Mouse (Mus musculus) CH12.LX (cell line): ENCODE results near the gene Igsf23.
A peak's percentile ranks its signal among the peaks of the same experiment; 100 is the strongest.

Experiments used
- CTCF ChIP-seq, 2 experiments: IDR thresholded peaks in 1 of 2; conservative IDR thresholded peaks in 1 of 2; 2 replicates each; pipeline ENCODE4 v1.5.1; 2011 to 2012; ENCODE audit warnings: low read depth in 2 of 2, low read length in 2 of 2, improper control_type of control experiment in 1 of 2, inconsistent platforms in 1 of 2, mild to moderate bottlenecking in 1 of 2, moderate library complexity in 1 of 2
- ETS1 ChIP-seq: conservative IDR thresholded peaks from 2 replicates; pipeline ENCODE4 v1.6.1; 2012; ENCODE audit warnings: low read depth, mild to moderate bottlenecking, inconsistent platforms, low read length, improper control_type of control experiment, moderate library complexity
- HCFC1 ChIP-seq: IDR thresholded peaks from 2 replicates; pipeline ENCODE4 v1.6.1; 2012; ENCODE audit warnings: low read depth, mild to moderate bottlenecking, inconsistent platforms, low read length, improper control_type of control experiment
- MAX ChIP-seq: IDR thresholded peaks from 2 replicates; pipeline ENCODE4 v1.6.1; 2011; ENCODE audit warnings: low read length, improper control_type of control experiment
- MXI1 ChIP-seq: IDR thresholded peaks from 2 replicates; pipeline ENCODE4 v1.6.1; 2011; ENCODE audit warnings: mild to moderate bottlenecking, low read depth, low read length, improper control_type of control experiment
- POLR2A ChIP-seq: IDR thresholded peaks from 2 replicates; pipeline ENCODE4 v1.6.1; 2011; ENCODE audit warnings: low read depth, mild to moderate bottlenecking, improper control_type of control experiment, low read length
- TBP ChIP-seq: conservative IDR thresholded peaks from 2 replicates; pipeline ENCODE4 v1.6.1; 2011; ENCODE audit warnings: low read depth, low read length, improper control_type of control experiment
- TCF12 ChIP-seq: IDR thresholded peaks from 2 replicates; pipeline ENCODE4 v1.6.1; 2014; ENCODE audit warnings: low read depth, mild to moderate bottlenecking, inconsistent platforms, low read length, improper control_type of control experiment
- ZC3H11A ChIP-seq: IDR thresholded peaks from 2 replicates; pipeline ENCODE4 v1.6.1; 2012; ENCODE audit warnings: low read depth, mild to moderate bottlenecking, inconsistent platforms, low read length, improper control_type of control experiment

DNA sequence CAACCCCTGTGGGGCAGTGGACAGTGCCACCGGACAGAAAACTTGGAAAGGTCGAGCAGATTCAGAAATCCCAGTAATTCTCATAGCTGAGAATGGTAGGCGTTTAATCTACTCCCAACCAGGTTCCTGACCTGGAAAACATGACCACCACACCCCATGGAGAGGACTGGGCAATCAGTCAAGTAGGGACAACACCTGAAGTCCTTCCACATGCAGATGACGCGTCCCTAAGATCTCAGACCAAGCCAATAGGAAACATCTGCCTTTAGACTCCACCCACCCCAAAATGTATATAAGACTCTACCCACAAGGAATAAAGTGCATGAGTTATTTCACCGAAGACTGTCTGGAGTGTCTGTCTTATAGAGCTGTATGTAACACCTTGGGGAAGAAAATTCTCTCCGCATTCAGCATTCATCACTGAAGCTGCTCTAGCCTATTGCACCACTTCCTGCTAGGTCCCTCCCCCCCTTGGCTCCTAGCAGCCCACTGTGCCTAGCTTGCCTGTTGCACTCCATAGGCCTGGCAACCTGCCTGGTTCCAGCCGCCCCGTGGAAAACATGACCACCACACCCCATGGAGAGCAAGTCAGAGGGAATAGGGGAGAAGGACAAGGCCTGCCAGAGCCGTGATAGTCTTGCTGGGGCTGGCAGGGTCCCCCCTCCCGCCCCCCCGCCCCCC lies 10.9 kb downstream of the Igsf23 start:
- no peak for TF ChIP-seq CTCF (conservative IDR thresholded peaks at IDR 0.05 in 1 of 2, IDR thresholded peaks at IDR 0.05 in 1 of 2; ENCODE audit: low read depth in 2 of 2, low read length in 2 of 2)
- no peak for TF ChIP-seq MAX
- TF ChIP-seq ZC3H11A: no peak
- no peak for TF ChIP-seq MXI1
- no peak for TF ChIP-seq HCFC1
- no peak for TF ChIP-seq ETS1
- TF ChIP-seq TCF12: no peak
- TF ChIP-seq POLR2A: no peak
- TF ChIP-seq TBP: 0 out of 2 replicates have a peak, but pooled peaks have one; percentile 31
